Mouse (Mus musculus) hindbrain, embryonic 15.5 days (tissue): ENCODE results near the gene Tmem186. TPM values are rescaled to one million over a fixed set of nuclear protein-coding genes. Genes with fewer than 3 reads are reported as not detected.
A peak's percentile ranks its signal among the peaks of the same experiment; 100 is the strongest.

Experiments
- ATAC-seq: fragments of 200-750 bp; cut with Nextera tagmentation; 2 replicates; pipeline ENCODE4 v1.8.0; 2017; ENCODE audit warnings: low read depth, moderate number of reproducible peaks, moderate TSS enrichment; ENCODE audit not compliant: low FRiP score
- H3K27ac ChIP-seq: fragments of 300-500 bp; sonication (generic); replicated peaks from 2 replicates; pipeline ENCODE4 v1.5.1; 2015; ENCODE audit warnings: mild to moderate bottlenecking, inconsistent platforms
- H3K27me3 ChIP-seq: fragments of 300-500 bp; sonication (generic); 2 replicates; pipeline ENCODE4 v1.6.1; 2015; ENCODE audit warnings: control low read depth, inconsistent platforms
- H3K36me3 ChIP-seq: fragments of 300-500 bp; sonication (generic); 2 replicates; pipeline ENCODE4 v1.6.1; 2015; ENCODE audit warnings: control low read depth, inconsistent platforms
- H3K4me1 ChIP-seq: fragments of 300-500 bp; sonication (generic); replicated peaks from 2 replicates; pipeline ENCODE4 v1.6.1; 2015; ENCODE audit warnings: control low read depth, inconsistent platforms
- H3K4me2 ChIP-seq: fragments of 300-500 bp; sonication (generic); 2 replicates; pipeline ENCODE4 v1.6.1; 2015; ENCODE audit warnings: moderate library complexity, mild to moderate bottlenecking, inconsistent platforms
- H3K4me3 ChIP-seq: fragments of 300-500 bp; sonication (generic); 2 replicates; pipeline ENCODE4 v1.5.1; 2015; ENCODE audit warnings: mild to moderate bottlenecking, inconsistent platforms
- H3K9ac ChIP-seq: fragments of 300-500 bp; sonication (generic); 2 replicates; pipeline ENCODE4 v1.6.1; 2015; ENCODE audit warnings: inconsistent platforms
- H3K9me3 ChIP-seq: fragments of 300-500 bp; sonication (generic); 2 replicates; pipeline ENCODE4 v1.6.1; 2016; ENCODE audit warnings: control low read depth, inconsistent platforms
- WGBS: fragments of 180-500 bp; shearing (Covaris S2); methylation state at CpG from one replicate; pipeline ENCODE4 v1.1.7; 2015; 5-methylcytosine and 5-hydroxymethylcytosine counted together
- polyA plus RNA-seq: library from polyadenylated mRNA; unstranded; fragments of >200 nt; fragmentation: Nextera tagmentation; extraction: Ambion mirVana; gene quantifications from 2 replicates; pipeline ENCODE4 v1.2.1, GENCODE M21; 2015

Tmem186 gene
- polyA plus RNA-seq: 20.2 and 22.0 TPM in 2 replicates

DNA sequence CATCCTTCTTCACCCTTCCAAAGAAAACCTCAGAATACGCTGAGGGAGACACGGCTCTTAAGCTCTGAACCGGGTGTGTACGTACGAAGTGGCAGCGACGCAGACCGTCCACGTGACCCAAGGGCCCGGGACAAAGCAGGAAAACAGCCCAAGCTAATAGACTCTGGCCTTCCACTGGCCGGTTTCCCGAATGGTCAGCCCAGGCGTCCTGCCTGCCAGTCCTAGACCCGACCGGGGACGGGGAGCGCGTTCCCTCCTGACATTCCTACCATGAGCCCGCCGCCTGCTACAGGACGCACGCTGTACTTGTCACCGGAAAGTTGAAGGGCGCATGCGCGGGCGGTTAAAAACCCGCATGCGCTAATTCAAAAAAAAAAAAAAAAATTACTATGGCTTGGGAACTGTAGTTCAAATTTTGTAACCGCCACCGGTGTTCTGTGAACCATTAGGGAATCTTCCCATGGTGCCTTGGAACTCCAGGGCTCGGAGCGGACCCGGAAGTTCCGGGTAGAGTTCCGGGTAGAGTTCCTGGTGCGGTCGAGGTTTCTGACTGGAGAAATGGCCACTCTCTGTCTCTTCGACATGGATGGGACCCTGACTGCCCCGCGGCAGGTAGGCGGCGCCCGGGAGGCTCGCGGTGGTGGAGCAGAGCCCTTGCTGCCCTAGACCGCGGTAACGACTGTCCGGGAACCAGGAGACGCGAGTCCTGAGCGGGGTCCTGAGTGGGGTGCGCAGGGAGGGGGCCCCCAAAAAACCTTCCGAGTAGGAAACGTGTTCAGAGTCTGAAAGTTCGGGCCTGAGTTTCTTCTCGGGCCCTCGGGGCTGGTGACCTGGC lies at the start of gene Tmem186, which contains the start of gene Pmm2:
Tmem186 (minus strand) TSS at position 496 of the 835 bp plus-strand sequence.
Pmm2 (plus strand) TSS at position 458 of the 835 bp plus-strand sequence.
- H3K4me3 ChIP-seq: peak within 1 kb of the TSS; percentile 67
- peak within 1 kb of the TSS; percentile 93 for H3K4me2 ChIP-seq
- no peaks in the 10 kb centered on the region for H3K9me3 ChIP-seq
- peak within 1 kb of the TSS; percentile 90 for H3K27ac ChIP-seq
- H3K9ac ChIP-seq: peak within 1 kb of the TSS; percentile 68
- H3K27me3 ChIP-seq: no peaks in the 10 kb centered on the region
- peaks cover 35% of the 10 kb centered on the region for H3K4me1 ChIP-seq
- ATAC-seq: peak; percentile 94
- under 1% methylated on average over 59 of the region's 59 CpGs for WGBS
- peaks cover 1% of the 10 kb centered on the region for H3K36me3 ChIP-seq

DNA sequence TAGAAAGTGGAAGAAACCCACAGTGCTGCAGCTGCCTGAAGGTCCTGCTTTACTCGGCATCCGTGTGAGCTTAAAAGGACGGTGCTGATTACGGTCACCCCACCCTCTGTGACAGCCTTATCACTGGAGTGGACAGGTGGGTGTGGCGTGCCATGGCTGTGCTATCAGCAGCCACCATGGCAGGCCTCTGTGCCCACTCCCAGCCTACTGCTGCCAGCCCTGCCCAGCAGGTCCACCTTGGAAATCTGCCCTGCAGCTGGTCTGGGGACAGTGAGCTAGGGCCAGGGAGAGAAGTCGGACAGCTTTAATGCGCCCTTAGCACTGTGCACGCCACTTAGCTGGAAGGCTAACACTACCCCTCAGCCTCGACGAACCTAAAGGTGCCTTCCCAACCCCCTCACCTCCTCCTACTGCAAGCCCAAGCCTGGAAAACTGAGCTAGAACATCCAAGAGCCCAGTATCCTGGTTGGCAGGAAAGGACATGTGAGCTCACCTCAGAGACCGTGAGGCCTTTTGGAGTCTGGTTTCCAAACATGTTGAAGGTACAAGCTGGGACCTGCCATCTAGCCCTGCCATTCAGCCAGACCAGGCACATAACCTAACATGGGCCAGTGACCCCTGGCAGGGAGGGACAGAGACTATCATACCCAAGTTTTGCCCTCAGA lies 49.5 kb upstream of the Tmem186 start:
- Histone ChIP-seq H3K4me2 (no peak overlapping the region), H3K9me3 (no peaks in the 10 kb centered on the region), H3K4me1 (peaks cover 4% of the 10 kb centered on the region; the same call in 1 of the 2 replicates), H3K27ac (no peak overlapping the region), H3K4me3 (no peak overlapping the region), H3K9ac (no peak overlapping the region), H3K27me3 (no peaks in the 10 kb centered on the region), H3K36me3 (peaks cover 31% of the 10 kb centered on the region)
- no peak for ATAC-seq
- 84% methylated on average over 11 of the region's 11 CpGs for WGBS

DNA sequence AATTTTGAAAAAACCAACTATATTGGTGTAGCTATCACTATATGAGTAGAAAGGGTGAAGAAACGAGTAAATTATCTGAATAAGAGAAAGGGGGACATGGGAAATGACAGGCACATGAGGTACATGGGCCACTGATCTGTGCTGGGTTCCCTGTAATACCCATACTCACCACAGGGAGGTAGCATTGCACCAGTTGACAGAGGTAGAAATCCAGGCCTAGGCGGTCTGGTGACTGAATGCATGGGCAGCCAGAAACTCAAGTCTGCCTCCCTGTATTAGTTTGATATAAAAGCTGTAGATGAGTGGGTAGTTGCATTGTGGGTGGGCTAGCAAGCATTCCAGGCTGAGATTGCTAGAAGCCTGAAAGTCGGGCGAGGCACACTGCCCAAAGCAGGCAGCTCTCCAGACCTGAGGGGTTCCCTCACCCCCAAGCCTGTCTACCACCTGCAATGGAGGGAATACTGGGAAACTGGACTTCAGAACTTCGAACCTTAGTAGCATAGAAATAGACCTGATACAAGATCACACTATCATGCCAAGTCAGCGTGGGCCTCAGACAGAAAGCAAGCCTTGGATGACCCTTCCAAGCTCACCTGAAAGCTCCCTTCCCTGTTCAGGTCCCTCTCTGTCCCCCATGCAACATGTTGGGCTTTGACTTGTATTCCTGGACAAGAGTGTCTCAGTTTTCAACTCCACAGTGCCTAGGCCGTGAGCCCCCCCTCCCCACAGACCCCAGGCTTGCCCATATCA lies 48.8 kb upstream of the Tmem186 start:
- Histone ChIP-seq H3K36me3 (peaks cover 24% of the 10 kb centered on the region), H3K27me3 (no peaks in the 10 kb centered on the region), H3K9me3 (no peaks in the 10 kb centered on the region), H3K4me3 (no peak overlapping the region), H3K9ac (no peak overlapping the region), H3K4me2 (no peak overlapping the region), H3K4me1 (peaks cover 4% of the 10 kb centered on the region; the same call in 1 of the 2 replicates), H3K27ac (no peak overlapping the region)
- 64% methylated on average over 7 of the region's 7 CpGs for WGBS
- ATAC-seq: peak; percentile 39; the same call in 1 of the 2 replicates

DNA sequence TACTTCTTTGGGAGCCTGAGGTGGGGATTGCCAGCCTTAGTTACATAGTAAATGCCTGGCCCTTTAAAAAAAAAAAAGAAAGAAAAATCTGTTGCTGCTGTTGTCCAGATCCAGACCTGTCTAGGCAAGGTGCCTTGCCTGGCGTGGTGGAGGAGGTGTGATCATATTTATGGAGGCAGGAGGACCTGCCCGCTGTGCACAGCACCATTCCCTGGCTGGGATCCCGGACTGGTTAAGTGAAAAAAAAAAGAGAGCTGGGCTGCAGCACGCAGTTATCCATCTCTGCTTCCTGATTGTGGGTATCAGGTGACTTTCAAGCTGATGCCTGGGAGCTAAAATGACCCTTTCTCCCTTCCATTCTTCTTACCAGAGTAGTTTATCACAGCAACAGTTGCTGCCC lies 47.6 kb upstream of the Tmem186 start:
- 81% methylated on average over 4 of the region's 4 CpGs for WGBS
- Histone ChIP-seq H3K9me3 (no peaks in the 10 kb centered on the region), H3K4me1 (peaks cover 3% of the 10 kb centered on the region; the same call in 1 of the 2 replicates), H3K36me3 (peaks cover 17% of the 10 kb centered on the region; the same call in 1 of the 2 replicates), H3K27me3 (no peaks in the 10 kb centered on the region), H3K9ac (no peak overlapping the region), H3K4me2 (no peak overlapping the region), H3K27ac (no peak overlapping the region), H3K4me3 (no peak overlapping the region)
- no peak for ATAC-seq

DNA sequence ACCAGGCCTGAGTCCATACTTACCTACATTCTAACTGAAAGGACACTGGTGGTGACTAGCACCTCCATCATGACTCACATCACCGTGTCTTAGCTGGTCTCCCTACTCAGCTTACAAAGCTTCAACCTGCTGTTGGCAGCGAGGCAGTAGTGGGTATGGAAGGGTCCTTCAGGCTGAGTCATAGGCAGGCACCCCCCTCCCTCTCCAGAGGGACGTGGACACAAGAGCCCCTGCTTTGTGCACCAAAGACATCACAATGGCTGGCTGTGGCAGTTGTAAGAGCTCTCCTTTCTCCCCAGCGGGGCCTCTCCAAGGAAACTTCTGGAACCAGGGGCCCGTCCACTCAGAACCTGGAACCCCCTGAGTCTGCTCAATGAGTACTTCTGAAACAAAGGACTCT lies 43.0 kb upstream of the Tmem186 start, which contains the start of gene Gm5767:
Gm5767 (plus strand) TSS at position 301 of the 400 bp plus-strand sequence.
- H3K4me2 ChIP-seq: no peak within 1 kb of the TSS
- no peaks in the 10 kb centered on the region for H3K27me3 ChIP-seq
- H3K9ac ChIP-seq: no peak within 1 kb of the TSS
- H3K9me3 ChIP-seq: no peaks in the 10 kb centered on the region
- WGBS: 86% methylated on average over 5 of the region's 5 CpGs
- no peak for ATAC-seq
- H3K4me1 ChIP-seq: no peaks in the 10 kb centered on the region
- H3K4me3 ChIP-seq: no peak within 1 kb of the TSS
- H3K36me3 ChIP-seq: no peaks in the 10 kb centered on the region
- no peak within 1 kb of the TSS for H3K27ac ChIP-seq

DNA sequence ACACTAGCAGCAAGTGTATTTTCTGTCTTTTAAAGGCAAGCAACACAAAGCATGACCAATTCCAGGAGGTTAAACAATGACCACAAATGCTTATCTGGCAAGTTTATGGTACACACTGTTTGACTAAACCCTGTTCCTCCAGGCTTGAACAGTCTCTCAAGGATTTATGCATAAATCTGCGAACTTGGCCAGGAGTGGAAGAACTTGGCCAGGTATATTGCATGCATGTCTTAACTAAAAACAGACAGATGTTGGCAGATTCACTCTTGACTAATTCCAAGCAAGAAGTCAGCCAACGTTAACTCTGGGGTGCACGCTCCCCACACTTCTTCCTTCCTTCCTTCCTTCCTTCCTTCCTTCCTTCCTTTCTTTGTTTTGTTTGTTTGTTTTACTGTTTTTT lies 42.3 kb upstream of the Tmem186 start:
- Histone ChIP-seq H3K4me3 (no peak overlapping the region), H3K27me3 (no peaks in the 10 kb centered on the region), H3K27ac (no peak overlapping the region), H3K4me2 (no peak overlapping the region), H3K36me3 (no peaks in the 10 kb centered on the region), H3K4me1 (no peaks in the 10 kb centered on the region), H3K9ac (no peak overlapping the region), H3K9me3 (no peaks in the 10 kb centered on the region)
- ATAC-seq: no peak
- 85% methylated on average over 3 of the region's 3 CpGs for WGBS

DNA sequence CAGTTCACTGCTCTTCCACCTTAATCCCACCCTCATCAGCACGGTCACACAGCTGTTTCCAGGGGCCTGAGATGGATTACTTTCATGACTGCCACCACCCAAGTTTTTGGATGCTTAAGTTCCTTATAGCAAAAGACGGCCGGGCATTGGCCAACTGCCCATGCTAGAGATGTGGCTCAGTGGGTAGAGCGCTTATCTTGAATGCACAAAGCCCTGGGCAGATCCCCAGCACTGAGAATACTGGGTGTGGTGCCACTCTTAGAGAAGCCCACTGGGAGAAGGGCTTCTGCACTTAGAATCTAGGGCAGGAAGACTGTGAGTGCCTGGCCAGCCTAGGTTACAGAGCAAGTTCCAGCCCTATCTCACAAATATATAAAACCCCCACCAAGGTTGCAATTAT lies 41.2 kb upstream of the Tmem186 start:
- H3K36me3 ChIP-seq: no peaks in the 10 kb centered on the region
- no peaks in the 10 kb centered on the region for H3K4me1 ChIP-seq
- H3K4me2 ChIP-seq: no peak overlapping the region
- no peak overlapping the region for H3K4me3 ChIP-seq
- WGBS: 85% methylated on average over 4 of the region's 4 CpGs
- no peaks in the 10 kb centered on the region for H3K27me3 ChIP-seq
- H3K9ac ChIP-seq: no peak overlapping the region
- no peak overlapping the region for H3K27ac ChIP-seq
- ATAC-seq: no peak
- H3K9me3 ChIP-seq: no peaks in the 10 kb centered on the region

DNA sequence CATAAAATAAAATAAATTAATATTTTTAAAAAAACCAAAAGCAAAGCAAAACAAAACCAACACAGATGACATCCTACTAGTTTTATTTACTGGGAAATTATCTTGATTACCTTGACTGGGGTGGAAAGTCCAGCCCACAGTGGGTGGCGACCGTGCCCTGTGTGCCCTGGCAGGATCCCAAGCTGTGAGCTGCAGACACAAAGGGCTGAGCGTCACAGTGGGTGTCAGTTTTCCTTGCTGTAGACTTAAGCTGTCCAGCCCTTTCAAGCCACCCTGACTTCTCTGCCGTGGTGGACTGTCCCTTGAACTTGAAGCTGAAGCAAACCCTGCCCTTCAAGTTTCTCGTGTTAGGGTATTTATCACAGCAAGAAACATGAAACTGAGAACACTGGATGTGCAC lies 40.5 kb upstream of the Tmem186 start:
- no peak overlapping the region for H3K4me2 ChIP-seq
- WGBS: 60% methylated on average over 5 of the region's 5 CpGs
- no peak for ATAC-seq
- no peaks in the 10 kb centered on the region for H3K27me3 ChIP-seq
- H3K4me1 ChIP-seq: no peaks in the 10 kb centered on the region
- H3K4me3 ChIP-seq: no peak overlapping the region
- no peak overlapping the region for H3K9ac ChIP-seq
- no peak overlapping the region for H3K27ac ChIP-seq
- H3K36me3 ChIP-seq: no peaks in the 10 kb centered on the region
- H3K9me3 ChIP-seq: no peaks in the 10 kb centered on the region

DNA sequence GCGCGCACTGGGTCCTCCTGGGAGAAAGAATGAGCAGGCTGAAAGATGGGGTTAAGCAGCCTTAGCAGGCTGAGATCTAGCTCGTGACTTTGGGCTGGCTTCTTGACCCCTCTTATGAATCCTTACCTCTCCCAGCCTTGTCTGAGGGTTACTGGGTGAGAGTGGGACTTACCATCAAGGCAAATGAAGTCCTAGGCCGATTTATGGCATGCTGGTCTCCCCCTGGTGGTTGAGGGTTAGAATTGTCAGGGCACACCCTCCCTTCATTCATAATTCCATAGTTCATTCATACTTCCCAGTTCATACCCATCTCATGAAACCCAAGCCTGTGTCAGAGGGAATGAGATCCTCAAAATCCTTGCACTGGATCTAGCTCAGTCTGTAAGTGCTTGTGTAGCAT lies 39.3 kb upstream of the Tmem186 start:
- H3K4me1 ChIP-seq: peaks cover 4% of the 10 kb centered on the region; the same call in 1 of the 2 replicates
- no peaks in the 10 kb centered on the region for H3K36me3 ChIP-seq
- WGBS: 55% methylated on average over 4 of the region's 4 CpGs
- no peaks in the 10 kb centered on the region for H3K27me3 ChIP-seq
- H3K9ac ChIP-seq: no peak overlapping the region
- H3K4me3 ChIP-seq: no peak overlapping the region
- H3K9me3 ChIP-seq: no peaks in the 10 kb centered on the region
- no peak overlapping the region for H3K27ac ChIP-seq
- no peak for ATAC-seq
- no peak overlapping the region for H3K4me2 ChIP-seq

DNA sequence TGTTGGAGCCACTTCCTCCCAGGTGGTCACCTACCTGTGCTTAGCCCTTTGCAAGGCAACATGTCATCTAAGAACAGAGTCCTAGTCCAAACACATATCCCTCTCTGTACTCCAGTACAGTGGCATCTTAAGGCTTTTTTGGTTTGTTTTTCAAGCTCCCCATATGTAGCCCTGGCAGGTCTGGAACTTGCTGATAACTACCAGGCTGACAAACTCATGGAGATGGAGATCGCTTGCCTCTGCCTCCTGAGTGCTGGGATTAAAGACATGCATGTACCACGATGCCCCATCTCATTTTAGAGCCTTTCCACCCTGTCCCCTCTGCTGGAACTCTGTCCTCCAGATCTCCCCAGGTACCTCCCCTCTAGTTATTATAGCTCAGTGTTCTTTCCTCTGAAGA lies 38.7 kb upstream of the Tmem186 start:
- Histone ChIP-seq H3K36me3 (no peaks in the 10 kb centered on the region), H3K4me2 (no peak overlapping the region), H3K9ac (no peak overlapping the region), H3K9me3 (no peaks in the 10 kb centered on the region), H3K4me1 (peaks cover 4% of the 10 kb centered on the region; the same call in 1 of the 2 replicates), H3K27me3 (no peaks in the 10 kb centered on the region), H3K4me3 (no peak overlapping the region), H3K27ac (no peak overlapping the region)
- ATAC-seq: no peak
- 77% methylated on average over 2 of the region's 2 CpGs for WGBS

DNA sequence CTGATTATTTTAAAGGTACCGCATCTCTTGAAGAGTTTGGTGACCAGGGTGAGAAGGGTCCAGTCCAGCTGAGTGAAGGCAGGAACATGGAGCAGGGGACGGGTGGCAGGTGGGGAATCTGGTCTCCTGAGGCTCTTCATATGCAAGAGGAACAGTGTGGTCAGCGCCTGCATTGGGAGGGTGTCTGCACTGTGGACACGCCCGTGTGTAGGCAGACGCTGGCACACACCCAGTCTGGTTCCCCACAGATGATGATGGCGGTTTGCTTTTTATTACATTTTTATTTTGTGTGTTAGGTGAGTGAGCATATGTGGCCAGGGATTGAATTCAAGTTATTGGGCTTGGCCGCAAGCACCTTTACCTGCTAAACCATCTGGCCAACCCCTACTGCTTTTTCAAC lies 38.0 kb upstream of the Tmem186 start:
- WGBS: 89% methylated on average over 8 of the region's 8 CpGs
- ATAC-seq: no peak

More for the DNA sequence above, 38.0 kb upstream of the Tmem186 start:
- Histone ChIP-seq H3K4me2 (no peak overlapping the region), H3K4me3 (no peak overlapping the region), H3K9me3 (no peaks in the 10 kb centered on the region), H3K36me3 (no peaks in the 10 kb centered on the region), H3K4me1 (peaks cover 5% of the 10 kb centered on the region), H3K27me3 (no peaks in the 10 kb centered on the region), H3K9ac (no peak overlapping the region), H3K27ac (no peak overlapping the region)
